In the genomic region with DNA sequence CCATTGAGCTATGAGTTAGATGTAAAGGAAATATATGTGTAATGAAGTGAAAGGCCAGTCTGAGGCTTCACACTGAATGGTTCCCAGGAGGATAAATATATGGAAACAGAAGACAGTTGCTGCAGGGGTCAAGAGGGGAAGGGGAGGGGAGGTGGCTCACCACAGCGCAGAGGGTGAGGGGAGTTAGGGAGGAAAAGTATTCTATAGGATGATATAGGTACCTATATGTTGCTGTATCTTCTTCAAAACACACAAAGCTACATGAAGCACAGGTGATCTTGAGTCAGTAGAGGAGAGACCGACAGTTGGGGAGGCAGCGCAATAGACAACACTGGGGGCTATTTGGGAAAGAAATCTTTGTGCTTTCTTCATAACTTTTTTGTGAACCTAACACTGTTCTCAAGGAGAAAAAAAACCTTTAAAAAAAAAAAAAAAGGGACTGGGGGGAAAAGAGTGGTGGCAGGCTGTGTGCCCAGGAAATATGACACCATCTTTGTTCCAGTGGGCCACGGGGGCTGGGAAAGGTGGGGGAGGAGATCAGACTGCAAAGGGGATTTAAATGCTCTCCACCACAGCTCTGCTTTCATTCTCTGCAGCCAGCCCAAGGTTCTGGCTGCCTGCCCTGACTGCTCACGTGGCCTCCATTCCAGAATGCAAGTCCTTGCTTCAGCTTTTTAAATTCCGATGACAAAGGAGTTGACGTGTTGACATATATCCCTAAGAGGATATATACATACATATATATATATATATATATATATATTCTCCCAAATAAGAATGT, we compare ENCODE assay signal across 8 mouse cellular contexts.
DNase-seq lines count a peak whose midpoint lies in the region; ATAC-seq and TF ChIP-seq lines count a peak whose summit lies in the region.

No protein-coding gene starts in this region.

- H3K4me3 ChIP-seq in forebrain, embryonic 13.5 days = no peak overlapping the region
- no peak overlapping the region for H3K4me3 ChIP-seq in midbrain, embryonic 13.5 days (replicated peaks)
- no peak overlapping the region for H3K4me3 ChIP-seq in stomach, postnatal 0 days (ENCODE audit: low read depth, low read length)
- no peak overlapping the region for H3K4me3 ChIP-seq in liver, embryonic 11.5 days (ENCODE audit: low read depth, low read length)

- H3K27me3 ChIP-seq in forebrain, embryonic 13.5 days = no peaks in the 10 kb centered on the region
- no peaks in the 10 kb centered on the region for H3K27me3 ChIP-seq in midbrain, embryonic 13.5 days
- H3K27me3 ChIP-seq in stomach, postnatal 0 days (ENCODE audit: control insufficient read depth, insufficient read depth, low read length) = no peaks in the 10 kb centered on the region
- H3K27me3 ChIP-seq in liver, embryonic 11.5 days (replicated peaks; ENCODE audit: control insufficient read depth, insufficient read depth, low read length) = no peaks in the 10 kb centered on the region

- no peak for TF ChIP-seq CTCF in stomach, postnatal 0 days (IDR thresholded peaks at IDR 0.05; ENCODE audit: low read depth)

- H3K4me2 ChIP-seq in forebrain, embryonic 13.5 days = peak overlapping the region; percentile 24; the same call in 1 of the 2 replicates
- H3K4me2 ChIP-seq in midbrain, embryonic 13.5 days (replicated peaks) = no peak overlapping the region
- H3K4me2 ChIP-seq in stomach, postnatal 0 days (replicated peaks; ENCODE audit: low read depth) = no peak overlapping the region; the same call in 1 of the 2 replicates
- H3K4me2 ChIP-seq in liver, embryonic 11.5 days = no peak overlapping the region

- no peak for TF ChIP-seq EP300 in stomach, postnatal 0 days (optimal IDR thresholded peaks at IDR 0.05)

- H3K9me3 ChIP-seq in forebrain, embryonic 13.5 days (replicated peaks) = no peaks in the 10 kb centered on the region
- no peaks in the 10 kb centered on the region for H3K9me3 ChIP-seq in midbrain, embryonic 13.5 days
- no peaks in the 10 kb centered on the region for H3K9me3 ChIP-seq in stomach, postnatal 0 days (ENCODE audit: control insufficient read depth, low read length)
- H3K9me3 ChIP-seq in liver, embryonic 11.5 days (ENCODE audit: control insufficient read depth, low read length) = no peaks in the 10 kb centered on the region

- 11% methylated on average over 7 of the region's 7 CpGs for WGBS in forebrain, embryonic 13.5 days
- WGBS in midbrain, embryonic 13.5 days = 16% methylated on average over 7 of the region's 7 CpGs
- WGBS in stomach, postnatal 0 days = 31% methylated on average over 7 of the region's 7 CpGs
- 45% methylated on average over 7 of the region's 7 CpGs for WGBS in liver, embryonic 11.5 days

- H3K36me3 ChIP-seq in forebrain, embryonic 13.5 days (ENCODE audit: poor library complexity, severe bottlenecking) = no peaks in the 10 kb centered on the region
- no peaks in the 10 kb centered on the region for H3K36me3 ChIP-seq in midbrain, embryonic 13.5 days
- no peaks in the 10 kb centered on the region for H3K36me3 ChIP-seq in stomach, postnatal 0 days (ENCODE audit: control insufficient read depth, insufficient read depth, low read length)
- H3K36me3 ChIP-seq in liver, embryonic 11.5 days (ENCODE audit: control insufficient read depth, insufficient read depth, low read length) = no peaks in the 10 kb centered on the region

- intact Hi-C loops in left cerebral cortex, postnatal 10 days (cut with DNase I) = no loop called here

- peak; percentile 53 for DNase-seq in testis, postnatal 10 days (ENCODE audit: low spot score)
- DNase-seq in testis, postnatal 14 days (ENCODE audit: low spot score) = no peak
- DNase-seq in left cerebral cortex, postnatal 10 days (ENCODE audit: extremely low spot score in 1 of 2, low spot score in 2 of 2) = peak; percentile 42 to 73
- DNase-seq in stomach, postnatal 0 days (ENCODE audit: low spot score) = peak; percentile 33
- no peak for DNase-seq in liver, embryonic 11.5 days (ENCODE audit: low spot score)

- H3K27ac ChIP-seq in forebrain, embryonic 13.5 days = peak overlapping the region; percentile 70
- no peak overlapping the region for H3K27ac ChIP-seq in midbrain, embryonic 13.5 days
- H3K27ac ChIP-seq in stomach, postnatal 0 days (replicated peaks) = no peak overlapping the region
- no peak overlapping the region for H3K27ac ChIP-seq in liver, embryonic 11.5 days (ENCODE audit: low read depth, low read length)

- no peak overlapping the region for H3K9ac ChIP-seq in forebrain, embryonic 13.5 days
- no peak overlapping the region for H3K9ac ChIP-seq in midbrain, embryonic 13.5 days (replicated peaks)
- no peak overlapping the region for H3K9ac ChIP-seq in stomach, postnatal 0 days (ENCODE audit: low read length)
- H3K9ac ChIP-seq in liver, embryonic 11.5 days (ENCODE audit: low read depth, low read length) = no peak overlapping the region

- H3K4me1 ChIP-seq in forebrain, embryonic 13.5 days = peaks cover 32% of the 10 kb centered on the region
- H3K4me1 ChIP-seq in midbrain, embryonic 13.5 days (replicated peaks) = peaks cover 29% of the 10 kb centered on the region
- no peaks in the 10 kb centered on the region; the same call in 1 of the 2 replicates for H3K4me1 ChIP-seq in stomach, postnatal 0 days (replicated peaks; ENCODE audit: control insufficient read depth, insufficient read depth)
- H3K4me1 ChIP-seq in liver, embryonic 11.5 days (replicated peaks; ENCODE audit: control insufficient read depth, insufficient read depth, low read length) = no peaks in the 10 kb centered on the region

- peak; percentile 90 for ATAC-seq in forebrain, embryonic 13.5 days
- peak; percentile 22 to 53; a peak in 2 of 4 replicates for ATAC-seq in hematopoietic stem cell, adult 5-6 weeks (replicated peaks in 1 of 2; ENCODE audit: insufficient read depth in 1 of 2, low FRiP score in 2 of 2, low TSS enrichment in 1 of 2, low read depth in 1 of 2, poor library complexity in 2 of 2, severe bottlenecking in 2 of 2)
- ATAC-seq in midbrain, embryonic 13.5 days = peak; percentile 89
- no peak for ATAC-seq in stomach, postnatal 0 days (ENCODE audit: low FRiP score, low TSS enrichment)
- no peak for ATAC-seq in liver, embryonic 11.5 days (replicated peaks; ENCODE audit: low FRiP score)

Comparison
In these comparisons a context has a peak if more than half of its experiments do, and no peak if none do; other contexts are left out.
1. DNase-seq: peak in testis, postnatal 10 days (single experiment), left cerebral cortex, postnatal 10 days (2 of 2) and stomach, postnatal 0 days (single experiment); none in testis, postnatal 14 days (single experiment) and liver, embryonic 11.5 days (single experiment).
2. ATAC-seq: peak in forebrain, embryonic 13.5 days (single experiment), hematopoietic stem cell, adult 5-6 weeks (2 of 2) and midbrain, embryonic 13.5 days (single experiment); none in stomach, postnatal 0 days (single experiment) and liver, embryonic 11.5 days (single experiment).